Mouse (Mus musculus): Measurements from ENCODE around the gene Fkbp2. TPM values are rescaled to one million over a fixed set of nuclear protein-coding genes. Genes with fewer than 3 reads are reported as not detected.

Fkbp2 gene
- polyA plus RNA-seq, 1 experiment from 2014 or later = 121 TPM

DNA sequence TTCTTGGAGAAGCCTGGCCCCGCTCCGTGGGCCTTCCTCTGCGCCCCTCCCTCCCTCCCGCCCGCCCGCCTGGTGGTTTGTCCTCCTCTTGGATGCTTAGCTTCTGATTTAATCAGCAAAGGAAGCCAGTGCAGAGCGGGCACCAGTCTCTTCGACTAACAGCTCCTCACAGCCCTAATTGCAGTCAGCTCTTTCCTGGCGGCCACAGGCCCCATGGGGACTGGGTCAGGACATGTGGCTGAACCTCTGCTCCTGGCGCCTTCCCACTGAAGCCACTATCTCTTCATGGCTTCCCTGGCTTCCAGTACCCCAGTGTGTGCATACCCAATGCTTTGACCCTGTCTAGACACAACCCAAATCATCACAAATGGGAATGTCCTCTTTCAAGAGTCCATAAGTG lies 23.8 kb downstream of the Fkbp2 start:
- H3K9ac ChIP-seq = no peak overlapping the region
- ATAC-seq (ENCODE audit: borderline replicate concordance, extremely low read depth, low FRiP score, low TSS enrichment) = no peak
- WGBS = 88% methylated on average over 10 of the region's 10 CpGs
- H3K27ac ChIP-seq = no peak overlapping the region
- no peaks in the 10 kb centered on the region for H3K9me3 ChIP-seq
- peaks cover 23% of the 10 kb centered on the region for H3K4me1 ChIP-seq
- H3K4me2 ChIP-seq = no peak overlapping the region
- H3K27me3 ChIP-seq = no peaks in the 10 kb centered on the region
- peaks cover 65% of the 10 kb centered on the region for H3K36me3 ChIP-seq
- H3K4me3 ChIP-seq = no peak overlapping the region

DNA sequence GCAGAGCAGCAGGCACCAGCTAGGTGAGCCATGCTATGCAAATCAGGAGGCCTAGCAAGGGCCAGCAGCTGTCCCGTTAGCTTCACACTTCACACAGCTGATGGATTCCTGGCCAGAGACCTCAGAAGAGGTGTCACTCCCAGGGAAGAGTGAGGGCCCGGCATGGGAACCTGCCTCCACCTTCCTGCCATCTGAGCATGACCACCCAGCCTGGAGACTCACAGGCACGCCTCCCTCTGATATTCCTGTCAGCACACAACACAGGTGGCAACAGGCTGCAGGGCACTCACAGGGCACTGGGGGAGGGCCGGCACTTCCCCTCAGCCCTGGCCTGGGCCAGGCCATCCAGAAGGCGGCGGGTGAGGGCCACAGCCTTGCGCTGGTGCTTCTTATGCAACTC lies 24.9 kb downstream of the Fkbp2 start:
- peaks cover 61% of the 10 kb centered on the region for H3K36me3 ChIP-seq
- WGBS = 77% methylated on average over 7 of the region's 7 CpGs
- no peak overlapping the region for H3K27ac ChIP-seq
- H3K4me3 ChIP-seq = no peak overlapping the region
- no peak for ATAC-seq (ENCODE audit: borderline replicate concordance, extremely low read depth, low FRiP score, low TSS enrichment)
- no peak overlapping the region for H3K4me2 ChIP-seq
- H3K4me1 ChIP-seq = peaks cover 23% of the 10 kb centered on the region
- no peaks in the 10 kb centered on the region for H3K9me3 ChIP-seq
- no peak overlapping the region for H3K9ac ChIP-seq
- no peaks in the 10 kb centered on the region for H3K27me3 ChIP-seq

DNA sequence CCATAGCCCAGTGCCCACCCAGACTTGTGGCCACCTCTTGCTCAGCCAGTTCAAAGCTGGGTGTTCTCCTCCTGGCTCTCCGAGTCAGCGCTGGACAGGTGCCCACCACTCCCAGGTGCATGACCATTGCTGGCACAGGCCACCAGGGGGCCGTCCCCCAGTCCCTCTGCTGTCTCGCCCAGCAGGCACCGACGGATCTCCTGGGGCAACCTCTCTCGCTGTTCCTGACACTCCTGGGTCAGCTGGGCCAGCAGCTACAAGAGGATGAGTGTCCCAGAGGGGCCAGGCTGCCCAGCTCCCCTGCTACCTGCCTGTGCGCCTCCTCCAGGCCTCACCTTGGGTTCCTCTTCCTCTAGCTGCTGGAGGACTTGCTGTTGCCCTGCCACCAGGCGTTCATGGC lies 26.3 kb downstream of the Fkbp2 start:
- WGBS = 49% methylated on average over 9 of the region's 9 CpGs
- Histone ChIP-seq H3K27ac (no peak overlapping the region), H3K4me3 (no peak overlapping the region), H3K9ac (no peak overlapping the region), H3K36me3 (peaks cover 48% of the 10 kb centered on the region), H3K9me3 (no peaks in the 10 kb centered on the region), H3K4me1 (peaks cover 30% of the 10 kb centered on the region), H3K4me2 (no peak overlapping the region), H3K27me3 (no peaks in the 10 kb centered on the region)
- no peak for ATAC-seq (ENCODE audit: borderline replicate concordance, extremely low read depth, low FRiP score, low TSS enrichment)

DNA sequence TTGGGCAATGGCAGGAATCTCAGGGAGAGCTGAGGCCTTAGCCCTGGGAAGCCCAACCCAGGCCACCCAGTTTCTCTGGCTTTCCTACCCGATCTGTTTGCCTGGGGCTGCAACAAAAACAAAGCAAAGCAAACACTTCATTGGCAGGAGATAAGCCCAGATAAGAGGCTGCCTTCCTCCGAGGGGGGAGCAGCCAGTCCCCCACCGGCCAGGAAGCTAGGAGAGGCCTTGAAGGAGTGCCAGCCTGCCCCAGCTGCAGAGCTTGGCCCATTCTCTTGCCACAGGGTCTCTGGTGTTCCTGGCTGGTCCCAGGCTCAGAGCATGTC lies 27.6 kb downstream of the Fkbp2 start:
- peak overlapping the region; percentile 68; the same call in 1 of the 2 replicates for H3K9ac ChIP-seq
- H3K4me2 ChIP-seq = peak overlapping the region; percentile 79
- H3K9me3 ChIP-seq = no peaks in the 10 kb centered on the region
- no peaks in the 10 kb centered on the region for H3K27me3 ChIP-seq
- peak overlapping the region; percentile 98 for H3K27ac ChIP-seq
- H3K4me1 ChIP-seq = peaks cover 30% of the 10 kb centered on the region
- 0 out of 2 replicates have a peak, but pooled peaks have one; percentile 2 for ATAC-seq (ENCODE audit: borderline replicate concordance, extremely low read depth, low FRiP score, low TSS enrichment)
- H3K4me3 ChIP-seq = peak overlapping the region; percentile 65
- 2% methylated on average over 3 of the region's 3 CpGs for WGBS
- peaks cover 35% of the 10 kb centered on the region for H3K36me3 ChIP-seq

DNA sequence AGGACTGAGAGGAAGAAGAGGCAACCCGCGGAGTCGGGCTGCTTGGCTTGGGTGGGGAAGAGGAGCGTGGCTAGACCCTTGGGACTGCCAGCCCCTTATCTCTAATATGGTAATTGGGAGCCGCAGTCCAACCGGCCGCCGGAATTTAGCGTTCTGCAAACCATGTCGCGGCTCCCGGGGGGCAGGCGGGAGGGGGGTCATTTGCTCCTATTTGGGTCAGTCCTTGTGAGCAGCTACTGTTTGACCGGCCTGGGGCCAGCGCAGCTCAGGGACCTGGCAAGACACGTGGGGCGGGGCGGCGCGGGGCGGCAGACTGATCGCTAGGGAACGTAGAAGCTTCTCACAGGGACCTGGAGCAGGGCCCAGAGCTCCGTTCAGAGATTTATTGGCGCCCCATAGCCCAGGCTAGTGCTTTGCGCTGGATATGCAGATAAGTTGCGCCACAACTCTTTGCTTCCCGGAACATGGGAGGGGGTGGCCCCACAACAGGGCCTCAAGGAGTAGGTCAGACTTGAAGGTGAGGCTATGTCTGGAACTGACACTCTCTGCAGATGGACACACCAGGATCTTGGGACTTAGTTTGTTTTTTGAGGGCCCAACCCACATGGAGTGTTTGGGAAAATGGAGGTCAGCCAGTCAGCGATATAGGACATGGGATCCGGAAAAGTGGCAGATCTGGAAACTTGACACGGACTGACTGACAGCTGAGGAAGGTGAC lies 28.1 kb downstream of the Fkbp2 start:
- H3K4me1 ChIP-seq = peaks cover 30% of the 10 kb centered on the region
- H3K4me2 ChIP-seq = peak overlapping the region; percentile 79
- H3K27ac ChIP-seq = peak overlapping the region; percentile 98
- no peaks in the 10 kb centered on the region for H3K9me3 ChIP-seq
- H3K36me3 ChIP-seq = peaks cover 30% of the 10 kb centered on the region
- H3K27me3 ChIP-seq = no peaks in the 10 kb centered on the region
- H3K9ac ChIP-seq = peak overlapping the region; percentile 68
- WGBS = 2% methylated on average over 31 of the region's 31 CpGs
- peak overlapping the region; percentile 65 for H3K4me3 ChIP-seq
- ATAC-seq (ENCODE audit: borderline replicate concordance, extremely low read depth, low FRiP score, low TSS enrichment) = peak; percentile 64

DNA sequence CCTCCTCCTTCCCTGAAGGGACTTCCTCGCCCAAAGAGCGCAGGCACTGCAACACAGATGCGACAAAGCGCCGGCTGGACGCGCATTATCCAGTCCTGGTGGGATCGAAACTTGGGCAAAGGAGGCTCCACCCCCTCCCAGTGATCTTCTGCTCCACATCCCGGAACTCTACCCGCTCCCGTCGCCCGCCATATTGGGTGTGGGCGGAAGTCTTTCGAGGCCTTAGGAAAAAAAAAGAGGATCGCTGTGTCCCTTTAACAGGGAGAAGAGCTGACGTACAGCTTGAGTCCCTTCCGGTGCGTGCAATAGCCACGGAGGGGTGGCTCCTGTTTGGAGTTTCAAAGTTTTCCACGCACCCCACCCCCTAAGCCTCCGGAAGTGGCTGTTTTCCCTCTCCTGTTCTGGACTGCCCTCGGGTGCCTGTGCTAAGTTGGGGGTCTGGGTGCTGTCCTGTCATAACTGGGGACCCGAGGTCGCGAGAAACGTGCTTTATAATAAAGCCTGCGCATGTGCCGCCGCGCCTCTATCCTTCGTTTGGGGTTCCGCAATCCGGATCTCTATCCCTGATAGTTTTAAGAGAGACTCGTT lies 28.8 kb downstream of the Fkbp2 start:
- Histone ChIP-seq H3K27ac (peak overlapping the region; percentile 98), H3K9me3 (no peaks in the 10 kb centered on the region), H3K27me3 (no peaks in the 10 kb centered on the region), H3K4me3 (peak overlapping the region; percentile 65), H3K36me3 (peaks cover 26% of the 10 kb centered on the region), H3K4me2 (peak overlapping the region; percentile 79), H3K4me1 (peaks cover 30% of the 10 kb centered on the region), H3K9ac (peak overlapping the region; percentile 68)
- WGBS = 0% methylated on average over 35 of the region's 35 CpGs
- ATAC-seq (ENCODE audit: borderline replicate concordance, extremely low read depth, low FRiP score, low TSS enrichment) = peak; percentile 76

DNA sequence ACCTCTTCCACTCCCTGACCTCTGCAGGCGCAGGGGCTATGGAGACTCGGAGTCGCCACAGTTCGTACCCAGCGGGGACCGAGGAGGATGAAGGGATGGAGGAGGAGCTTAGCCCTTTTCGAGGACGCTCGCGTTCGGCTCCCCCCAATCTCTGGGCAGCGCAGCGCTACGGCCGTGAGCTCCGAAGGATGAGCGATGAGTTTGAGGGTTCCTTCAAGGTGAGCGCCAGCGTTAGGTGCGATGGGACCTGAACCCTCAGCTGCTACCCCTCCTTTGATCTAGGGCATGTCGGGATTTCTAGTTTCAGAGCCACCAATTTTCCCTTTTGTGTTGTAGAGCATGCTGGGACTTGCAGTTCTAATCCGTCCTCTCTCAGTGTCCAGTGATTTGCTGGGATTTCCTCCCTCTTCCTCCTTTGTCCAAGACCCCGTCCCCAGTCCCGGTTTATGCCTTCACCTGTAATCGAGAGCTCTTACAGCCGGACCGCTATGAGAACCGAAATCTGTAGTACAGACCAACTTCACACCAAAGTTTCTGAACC lies 29.6 kb downstream of the Fkbp2 start:
- Histone ChIP-seq H3K27me3 (no peaks in the 10 kb centered on the region), H3K9me3 (no peaks in the 10 kb centered on the region), H3K36me3 (peaks cover 22% of the 10 kb centered on the region), H3K4me1 (peaks cover 30% of the 10 kb centered on the region), H3K9ac (peak overlapping the region; percentile 68), H3K27ac (peak overlapping the region; percentile 98), H3K4me2 (peak overlapping the region; percentile 79), H3K4me3 (peak overlapping the region; percentile 65)
- ATAC-seq (ENCODE audit: borderline replicate concordance, extremely low read depth, low FRiP score, low TSS enrichment) = peak; percentile 31; the same call in 1 of the 2 replicates
- under 1% methylated on average over 28 of the region's 28 CpGs for WGBS

DNA sequence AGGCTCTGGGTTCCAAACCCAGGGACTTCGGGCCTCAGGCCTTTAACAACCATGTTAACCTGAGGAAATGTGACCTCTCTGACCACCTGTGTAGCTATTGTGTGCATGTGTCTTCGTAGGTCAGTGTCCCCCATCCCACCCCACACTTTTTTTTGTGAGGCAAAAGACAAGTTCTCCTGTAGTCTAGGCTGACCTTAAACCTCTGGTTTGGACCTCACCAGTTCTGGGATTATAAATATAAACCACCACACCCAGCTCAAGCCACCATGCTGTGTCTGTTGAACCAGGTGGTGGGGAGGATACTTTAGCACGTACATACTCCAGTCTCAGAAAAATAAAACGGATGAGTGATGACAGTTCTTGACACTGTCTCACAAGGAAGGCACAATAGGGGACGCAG lies 30.4 kb downstream of the Fkbp2 start:
- ATAC-seq (ENCODE audit: borderline replicate concordance, extremely low read depth, low FRiP score, low TSS enrichment) = no peak
- WGBS = 51% methylated on average over 5 of the region's 5 CpGs
- peak overlapping the region; percentile 65 for H3K4me3 ChIP-seq
- peak overlapping the region; percentile 68 for H3K9ac ChIP-seq
- H3K27me3 ChIP-seq = no peaks in the 10 kb centered on the region
- H3K27ac ChIP-seq = no peak overlapping the region
- H3K9me3 ChIP-seq = no peaks in the 10 kb centered on the region
- peak overlapping the region; percentile 79 for H3K4me2 ChIP-seq
- H3K4me1 ChIP-seq = peaks cover 30% of the 10 kb centered on the region
- H3K36me3 ChIP-seq = peaks cover 15% of the 10 kb centered on the region

DNA sequence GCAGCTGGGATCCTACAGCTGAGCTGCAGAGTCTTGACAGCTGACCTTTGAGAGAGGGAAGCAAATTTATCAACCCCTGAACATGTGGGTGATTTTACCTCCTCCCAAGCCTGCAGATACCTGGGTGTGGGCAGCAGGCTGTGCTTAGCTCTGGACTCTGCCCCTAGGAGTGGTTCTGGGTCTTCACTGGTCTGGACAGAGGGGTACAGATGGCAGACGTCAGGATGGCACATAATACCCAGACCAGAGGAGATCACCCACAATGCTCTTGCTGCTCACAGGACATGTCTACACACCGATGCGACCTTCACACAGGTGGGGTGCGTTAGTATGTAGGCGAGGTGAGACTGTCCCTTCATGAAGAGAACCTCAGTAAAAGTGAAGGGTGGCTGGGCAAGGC lies 30.8 kb downstream of the Fkbp2 start:
- Histone ChIP-seq H3K36me3 (peaks cover 11% of the 10 kb centered on the region), H3K9ac (no peak overlapping the region; the same call in 1 of the 2 replicates), H3K4me2 (no peak overlapping the region), H3K4me1 (peaks cover 30% of the 10 kb centered on the region), H3K27ac (no peak overlapping the region), H3K4me3 (peak overlapping the region; percentile 65; the same call in 1 of the 2 replicates), H3K9me3 (no peaks in the 10 kb centered on the region), H3K27me3 (no peaks in the 10 kb centered on the region)
- 84% methylated on average over 5 of the region's 5 CpGs for WGBS
- ATAC-seq (ENCODE audit: borderline replicate concordance, extremely low read depth, low FRiP score, low TSS enrichment) = no peak

DNA sequence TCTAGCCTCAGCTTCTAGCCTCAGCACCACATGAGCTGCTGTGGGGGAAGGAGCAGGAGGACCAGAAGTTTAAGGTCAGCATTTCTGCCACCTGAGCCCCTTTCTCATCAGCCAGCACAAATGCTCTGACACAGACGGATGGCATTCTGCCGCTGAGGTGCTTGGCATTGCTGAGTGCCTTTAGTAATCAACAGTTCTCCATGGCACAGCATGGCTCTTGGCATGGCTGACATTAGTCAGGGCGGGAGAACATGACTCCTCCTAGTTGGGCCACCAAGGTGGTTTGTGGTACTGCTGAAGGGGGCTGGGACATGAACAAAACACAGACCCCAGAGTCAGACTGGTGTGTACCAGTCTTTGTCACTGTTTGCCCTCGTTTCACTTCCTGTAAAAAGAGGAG lies 32.1 kb downstream of the Fkbp2 start:
- no peak for ATAC-seq (ENCODE audit: borderline replicate concordance, extremely low read depth, low FRiP score, low TSS enrichment)
- Histone ChIP-seq H3K4me3 (no peak overlapping the region), H3K4me1 (peaks cover 26% of the 10 kb centered on the region), H3K27ac (no peak overlapping the region), H3K9ac (no peak overlapping the region), H3K9me3 (no peaks in the 10 kb centered on the region), H3K36me3 (peaks cover 3% of the 10 kb centered on the region; the same call in 1 of the 2 replicates), H3K27me3 (no peaks in the 10 kb centered on the region), H3K4me2 (no peak overlapping the region)
- 76% methylated on average over 4 of the region's 4 CpGs for WGBS

DNA sequence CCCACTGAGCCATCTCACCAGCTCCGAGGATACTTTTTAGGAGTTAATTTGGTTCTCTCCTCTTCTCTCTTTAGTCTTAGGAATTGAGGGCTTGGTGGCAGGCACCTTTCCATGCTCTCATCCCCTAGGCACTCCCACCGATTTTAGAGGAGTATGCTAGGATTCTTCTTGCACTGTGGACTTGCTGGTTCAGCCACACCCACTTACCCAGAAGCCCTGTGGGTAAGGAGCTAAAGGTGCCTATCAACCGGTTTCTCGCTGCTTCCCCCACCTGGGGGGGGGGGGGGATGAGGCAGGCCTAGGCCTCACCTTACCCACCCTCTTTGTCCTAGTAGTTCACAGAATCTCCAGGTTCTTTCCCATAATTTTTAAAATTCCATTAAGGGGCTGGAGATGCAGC lies 32.6 kb downstream of the Fkbp2 start:
- WGBS = 56% methylated on average over 4 of the region's 4 CpGs
- Histone ChIP-seq H3K27ac (no peak overlapping the region), H3K9ac (no peak overlapping the region), H3K27me3 (no peaks in the 10 kb centered on the region), H3K4me3 (no peak overlapping the region), H3K9me3 (no peaks in the 10 kb centered on the region), H3K36me3 (peaks cover 3% of the 10 kb centered on the region; the same call in 1 of the 2 replicates), H3K4me1 (peaks cover 26% of the 10 kb centered on the region), H3K4me2 (no peak overlapping the region)
- ATAC-seq (ENCODE audit: borderline replicate concordance, extremely low read depth, low FRiP score, low TSS enrichment) = no peak

DNA sequence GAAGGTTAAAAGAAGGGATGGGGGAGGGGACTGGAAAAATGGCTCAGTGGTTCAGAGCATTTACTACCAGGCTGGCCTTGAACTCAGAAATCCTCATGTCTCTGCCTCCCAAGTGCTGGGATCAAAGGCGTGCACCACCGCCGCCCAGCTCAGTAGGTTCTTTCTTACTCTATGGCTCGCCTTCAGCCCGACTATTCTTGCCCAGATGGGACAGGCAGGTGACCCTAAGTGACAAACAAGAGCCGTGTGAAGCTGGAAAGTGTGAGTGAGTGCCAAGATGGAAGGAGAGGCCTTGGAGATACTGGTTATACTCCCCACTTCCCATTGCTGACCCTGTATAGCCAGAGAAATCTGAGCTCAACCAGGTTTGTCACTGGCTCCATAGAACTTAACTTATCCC lies 36.6 kb downstream of the Fkbp2 start:
- 92% methylated on average over 6 of the region's 6 CpGs for WGBS
- Histone ChIP-seq H3K4me2 (no peak overlapping the region), H3K27ac (no peak overlapping the region), H3K4me1 (peaks cover 24% of the 10 kb centered on the region), H3K27me3 (no peaks in the 10 kb centered on the region), H3K4me3 (no peak overlapping the region), H3K9ac (no peak overlapping the region), H3K9me3 (no peaks in the 10 kb centered on the region), H3K36me3 (peaks cover 3% of the 10 kb centered on the region; the same call in 1 of the 2 replicates)
- no peak for ATAC-seq (ENCODE audit: borderline replicate concordance, extremely low read depth, low FRiP score, low TSS enrichment)
